Mouse (Mus musculus) kidney, postnatal 0 days (tissue): ENCODE data around the gene Ube2o. TPM values are rescaled to one million over a fixed set of nuclear protein-coding genes. Genes with fewer than 3 reads are reported as not detected.
A peak's percentile ranks its signal among the peaks of the same experiment; 100 is the strongest.

Experiments used
- ATAC-seq: fragments of 200-750 bp; cut with Nextera tagmentation; replicated peaks from 2 replicates; pipeline ENCODE4 v1.8.0; 2017; ENCODE audit warnings: low read depth, moderate number of reproducible peaks, moderate TSS enrichment, moderate library complexity; ENCODE audit not compliant: low FRiP score
- DNase-seq: peaks from one replicate; pipeline ENCODE4 v3.0.0-alpha.2; 2016; ENCODE audit warnings: low spot score
- H3K27ac ChIP-seq: fragments of 300-500 bp; sonication (generic); 2 replicates; pipeline ENCODE4 v1.5.1; 2014; ENCODE audit warnings: mild to moderate bottlenecking
- H3K27me3 ChIP-seq: fragments of 300-500 bp; sonication (generic); 2 replicates; pipeline ENCODE4 v1.6.1; 2014; ENCODE audit warnings: low read length, mixed read lengths; ENCODE audit not compliant: insufficient read depth
- H3K36me3 ChIP-seq: fragments of 300-500 bp; sonication (generic); 2 replicates; pipeline ENCODE4 v1.6.1; 2014; ENCODE audit warnings: low read length, mixed read lengths; ENCODE audit not compliant: insufficient read depth
- H3K4me1 ChIP-seq: fragments of 300-500 bp; sonication (generic); replicated peaks from 2 replicates; pipeline ENCODE4 v1.6.1; 2014; ENCODE audit warnings: antibody characterized with exemption, low read length, mixed read lengths; ENCODE audit not compliant: insufficient read depth
- H3K4me2 ChIP-seq: fragments of 300-500 bp; sonication (generic); 2 replicates; pipeline ENCODE4 v1.6.1; 2014; ENCODE audit warnings: mild to moderate bottlenecking, low read length, moderate library complexity, mixed read lengths
- H3K4me3 ChIP-seq: fragments of 300-500 bp; sonication (generic); replicated peaks from 2 replicates; pipeline ENCODE4 v1.5.1; 2014; ENCODE audit warnings: low read depth, low read length
- H3K9ac ChIP-seq: fragments of 300-500 bp; sonication (generic); 2 replicates; pipeline ENCODE4 v1.6.1; 2014; ENCODE audit warnings: low read depth, low read length
- H3K9me3 ChIP-seq: fragments of 300-500 bp; sonication (generic); replicated peaks from 2 replicates; pipeline ENCODE4 v1.6.1; 2016; ENCODE audit warnings: low read length, inconsistent platforms, mixed read lengths
- CTCF ChIP-seq: IDR thresholded peaks from 2 replicates; pipeline ENCODE4 v1.5.1; 2016; ENCODE audit warnings: antibody characterized with exemption, low read depth, mild to moderate bottlenecking, moderate library complexity
- WGBS: fragments of 180-500 bp; shearing (Covaris S2); extraction: QIAGEN DNeasy Blood & Tissue Kit; methylation state at CpG from one replicate; pipeline ENCODE4 v1.1.7; 2014; 5-methylcytosine and 5-hydroxymethylcytosine counted together
- polyA plus RNA-seq: library from polyadenylated mRNA; unstranded; fragments of >200 nt; fragmentation: Nextera tagmentation; extraction: Ambion mirVana; gene quantifications from 2 replicates; pipeline ENCODE4 v1.2.1, GENCODE M21; 2015

Ube2o gene
- polyA plus RNA-seq, 1 experiment from 2014 or later, result 8.9 TPM

- DNase-seq (no peak), ATAC-seq (no peak)
- Histone ChIP-seq H3K9ac (no peak overlapping the region), H3K4me2 (no peak overlapping the region), H3K27ac (no peak overlapping the region), H3K36me3 (no peaks in the 10 kb centered on the region), H3K4me3 (no peak overlapping the region), H3K4me1 (0 out of 2 replicates have a peak, but pooled peaks cover 6% of the 10 kb centered on the region), H3K27me3 (no peaks in the 10 kb centered on the region), H3K9me3 (no peaks in the 10 kb centered on the region)
- no peak for TF ChIP-seq CTCF
- WGBS, result 80% methylated on average over 8 of the region's 8 CpGs
Observed at GRCm38 (mm10) chr11:116567531-116567930, 13.7 kb downstream of the Ube2o start.

- no peak overlapping the region for H3K4me3 ChIP-seq
- H3K27me3 ChIP-seq, result no peaks in the 10 kb centered on the region
- no peak for TF ChIP-seq CTCF
- no peaks in the 10 kb centered on the region for H3K9me3 ChIP-seq
- no peak for ATAC-seq
- no peaks in the 10 kb centered on the region for H3K36me3 ChIP-seq
- 52% methylated on average over 7 of the region's 7 CpGs for WGBS
- H3K9ac ChIP-seq, result no peak overlapping the region
- H3K27ac ChIP-seq, result no peak overlapping the region
- H3K4me2 ChIP-seq, result no peak overlapping the region
- DNase-seq, result no peak
- no peaks in the 10 kb centered on the region for H3K4me1 ChIP-seq
Observed at GRCm38 (mm10) chr11:116565283-116566041, 15.8 kb downstream of the Ube2o start.

- H3K9me3 ChIP-seq, result no peaks in the 10 kb centered on the region
- ATAC-seq (no peak), DNase-seq (no peak)
- no peak overlapping the region for H3K9ac ChIP-seq
- no peak overlapping the region for H3K4me2 ChIP-seq
- H3K4me1 ChIP-seq, result peaks cover 6% of the 10 kb centered on the region; the same call in 1 of the 2 replicates
- no peaks in the 10 kb centered on the region for H3K27me3 ChIP-seq
- no peak for TF ChIP-seq CTCF
- H3K4me3 ChIP-seq, result no peak overlapping the region
- no peaks in the 10 kb centered on the region for H3K36me3 ChIP-seq
- 43% methylated on average over 6 of the region's 6 CpGs for WGBS
- H3K27ac ChIP-seq, result no peak overlapping the region
Observed at GRCm38 (mm10) chr11:116556308-116556707, 24.9 kb downstream of the Ube2o start.

GRCm38 (mm10) chr11:116555572-116555971 is 25.7 kb downstream of the Ube2o start:
- H3K9ac ChIP-seq, result no peak overlapping the region
- H3K4me1 ChIP-seq, result peaks cover 13% of the 10 kb centered on the region; the same call in 1 of the 2 replicates
- no peak for TF ChIP-seq CTCF
- 28% methylated on average over 1 of the region's 1 CpGs for WGBS
- ATAC-seq (no peak), DNase-seq (no peak)
- H3K4me2 ChIP-seq, result no peak overlapping the region
- no peaks in the 10 kb centered on the region for H3K9me3 ChIP-seq
- no peaks in the 10 kb centered on the region for H3K27me3 ChIP-seq
- H3K4me3 ChIP-seq, result no peak overlapping the region
- no peak overlapping the region for H3K27ac ChIP-seq
- no peaks in the 10 kb centered on the region for H3K36me3 ChIP-seq

DNA sequence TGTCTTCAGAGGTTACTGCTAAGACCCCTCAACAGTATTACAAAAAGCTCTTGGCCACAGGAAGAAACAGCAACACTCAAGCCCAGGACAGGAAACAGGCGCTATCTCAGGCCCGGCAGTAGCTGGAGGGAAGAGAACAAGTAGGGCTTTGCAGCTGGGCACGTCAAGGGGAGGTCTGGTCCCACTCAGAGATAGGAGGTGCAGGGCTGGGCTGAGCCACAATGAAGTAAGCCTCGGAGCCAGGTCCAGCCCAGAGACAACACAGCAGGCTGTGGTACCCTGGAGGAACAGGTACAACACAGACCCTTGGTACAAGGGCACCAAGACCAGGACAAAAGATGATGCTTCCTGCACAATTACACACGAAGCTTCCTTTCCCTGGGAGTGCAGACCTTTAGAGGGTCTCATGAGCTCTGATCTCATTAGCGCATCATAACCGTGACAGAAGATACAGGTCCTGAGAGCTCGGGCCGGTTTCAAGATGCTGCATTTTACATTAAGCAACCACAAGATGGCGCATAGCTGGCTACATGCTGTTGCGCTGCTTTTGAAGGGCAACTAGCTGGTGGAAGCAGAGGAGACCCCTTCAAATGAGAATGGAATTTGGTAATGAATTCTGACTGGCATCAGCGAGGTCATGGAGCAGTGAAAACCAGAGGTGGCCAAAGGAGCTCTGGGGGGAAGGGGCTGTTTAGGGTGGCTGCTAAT is 26.9 kb downstream of the Ube2o start:
- no peak overlapping the region for H3K9ac ChIP-seq
- no peaks in the 10 kb centered on the region for H3K9me3 ChIP-seq
- 39% methylated on average over 12 of the region's 12 CpGs for WGBS
- peaks cover 13% of the 10 kb centered on the region; the same call in 1 of the 2 replicates for H3K4me1 ChIP-seq
- no peaks in the 10 kb centered on the region for H3K27me3 ChIP-seq
- H3K4me2 ChIP-seq, result no peak overlapping the region
- no peak overlapping the region for H3K4me3 ChIP-seq
- H3K36me3 ChIP-seq, result no peaks in the 10 kb centered on the region
- DNase-seq (peak; percentile 87), ATAC-seq (no peak)
- H3K27ac ChIP-seq, result no peak overlapping the region
- peak; percentile 82 for TF ChIP-seq CTCF

DNA sequence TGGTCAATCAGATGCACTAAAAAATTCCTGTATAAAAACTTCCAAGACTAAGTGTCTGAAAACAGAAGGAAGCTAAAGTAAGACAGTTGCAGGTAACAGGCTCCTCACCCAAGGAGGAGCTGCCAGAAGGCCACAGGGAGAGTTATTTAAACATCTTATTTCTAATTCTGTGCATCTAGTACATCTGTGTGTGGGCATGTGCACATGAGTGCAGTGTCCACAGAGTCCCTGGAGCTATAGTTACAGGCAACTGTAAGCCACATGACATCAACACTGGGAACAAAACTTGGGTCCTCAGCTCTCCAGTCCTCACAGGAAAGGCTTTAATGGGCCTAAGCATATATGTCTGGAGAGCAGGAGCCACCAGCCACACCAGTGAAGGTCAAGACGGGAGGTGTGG is 29.1 kb downstream of the Ube2o start:
- Histone ChIP-seq H3K4me2 (no peak overlapping the region), H3K9ac (no peak overlapping the region), H3K36me3 (no peaks in the 10 kb centered on the region), H3K27me3 (no peaks in the 10 kb centered on the region), H3K27ac (no peak overlapping the region), H3K4me3 (no peak overlapping the region), H3K4me1 (peaks cover 13% of the 10 kb centered on the region; the same call in 1 of the 2 replicates), H3K9me3 (no peaks in the 10 kb centered on the region)
- WGBS, result 52% methylated on average over 1 of the region's 1 CpGs
- ATAC-seq (no peak), DNase-seq (no peak)
- no peak for TF ChIP-seq CTCF
